Mouse (Mus musculus) thymus, adult 2 months (tissue): ENCODE results near the gene Lrrfip1.

Experiments
- CTCF ChIP-seq: fragments of 200-500 bp; IDR thresholded peaks from 2 replicates; pipeline ENCODE4 v1.5.1; 2012; ENCODE audit warnings: mild to moderate bottlenecking, control low read depth, low read length, moderate library complexity, borderline replicate concordance; ENCODE audit not compliant: control insufficient read depth, poor library complexity, insufficient read depth; ENCODE audit errors: extremely low read depth
- POLR2A ChIP-seq: fragments of 200-500 bp; IDR thresholded peaks from 2 replicates; pipeline ENCODE4 v1.6.1; 2012; ENCODE audit warnings: mild to moderate bottlenecking, low read length, control low read depth, moderate library complexity; ENCODE audit not compliant: control insufficient read depth, poor library complexity, insufficient read depth; ENCODE audit errors: extremely low read depth

GRCm38 (mm10) chr1:91071671-91072290, 73.2 kb downstream of the Lrrfip1 start:
- no peak for TF ChIP-seq POLR2A
- no peak for TF ChIP-seq CTCF
